Mouse (Mus musculus) liver, embryonic 16.5 days (tissue): Measurements from ENCODE around the gene Stat5b. TPM values are rescaled to one million over a fixed set of nuclear protein-coding genes. Genes with fewer than 3 reads are reported as not detected.

Source experiments
- ATAC-seq: fragments of 200-750 bp; cut with Nextera tagmentation; 2 replicates; pipeline ENCODE4 v1.8.0; 2017; ENCODE audit warnings: low read depth, mild to moderate bottlenecking, moderate number of reproducible peaks, moderate library complexity
- H3K27ac ChIP-seq: fragments of 300-500 bp; sonication (generic); 2 replicates; pipeline ENCODE4 v1.5.1; 2014; ENCODE audit warnings: mild to moderate bottlenecking, low read length
- H3K27me3 ChIP-seq: fragments of 300-500 bp; sonication (generic); 2 replicates; pipeline ENCODE4 v1.6.1; 2014; ENCODE audit warnings: low read depth, low read length, mixed read lengths; ENCODE audit not compliant: control insufficient read depth, insufficient read depth
- H3K36me3 ChIP-seq: fragments of 300-500 bp; sonication (generic); 2 replicates; pipeline ENCODE4 v1.6.1; 2014; ENCODE audit warnings: mild to moderate bottlenecking; ENCODE audit not compliant: control insufficient read depth, insufficient read depth
- H3K4me1 ChIP-seq: fragments of 300-500 bp; sonication (generic); 2 replicates; pipeline ENCODE4 v1.6.1; 2014; ENCODE audit warnings: low read depth, low read length, mixed read lengths; ENCODE audit not compliant: control insufficient read depth
- H3K4me2 ChIP-seq: fragments of 300-500 bp; sonication (generic); 2 replicates; pipeline ENCODE4 v1.6.1; 2014; ENCODE audit warnings: low read depth, low read length, mixed read lengths
- H3K4me3 ChIP-seq: fragments of 300-500 bp; sonication (generic); 2 replicates; pipeline ENCODE4 v1.5.1; 2014; ENCODE audit warnings: low read depth, mild to moderate bottlenecking, low read length
- H3K9ac ChIP-seq: fragments of 300-500 bp; sonication (generic); 2 replicates; pipeline ENCODE4 v1.6.1; 2014; ENCODE audit warnings: low read depth, low read length
- H3K9me3 ChIP-seq: fragments of 300-500 bp; sonication (generic); replicated peaks from 2 replicates; pipeline ENCODE4 v1.6.1; 2016; ENCODE audit warnings: low read length; ENCODE audit not compliant: control insufficient read depth
- WGBS: fragments of 180-500 bp; shearing (Covaris S2); extraction: QIAGEN DNeasy Blood & Tissue Kit; methylation state at CpG from one replicate; pipeline ENCODE4 v1.1.7; 2014; ENCODE audit not compliant: insufficient replicate concordance; 5-methylcytosine and 5-hydroxymethylcytosine counted together
- polyA plus RNA-seq: library from polyadenylated mRNA; unstranded; fragments of >200 nt; fragmentation: Nextera tagmentation; extraction: Ambion mirVana; gene quantifications from 2 replicates; pipeline ENCODE4 v1.2.1, GENCODE M21; 2015

Gene Stat5b
- polyA plus RNA-seq, 1 experiment from 2014 or later, result 22.6 TPM

GRCm38 (mm10) chr11:100819048-100819447 is 31.5 kb downstream of the Stat5b start:
- Histone ChIP-seq H3K27ac (peak overlapping the region; percentile 66), H3K4me1 (peaks cover 68% of the 10 kb centered on the region), H3K4me2 (peak overlapping the region; percentile 48; the same call in 1 of the 2 replicates), H3K27me3 (no peaks in the 10 kb centered on the region), H3K9me3 (no peaks in the 10 kb centered on the region), H3K9ac (no peak overlapping the region), H3K4me3 (no peak overlapping the region), H3K36me3 (no peaks in the 10 kb centered on the region)
- 39% methylated on average over 8 of the region's 8 CpGs for WGBS
- no peak for ATAC-seq

GRCm38 (mm10) chr11:100818359-100819012 is 32.0 kb downstream of the Stat5b start:
- no peaks in the 10 kb centered on the region for H3K27me3 ChIP-seq
- WGBS, result 32% methylated on average over 15 of the region's 15 CpGs
- H3K27ac ChIP-seq, result peak overlapping the region; percentile 66
- peaks cover 62% of the 10 kb centered on the region for H3K4me1 ChIP-seq
- H3K4me3 ChIP-seq, result peak overlapping the region; percentile 8; the same call in 1 of the 2 replicates
- ATAC-seq, result peak; percentile 43
- H3K9me3 ChIP-seq, result no peaks in the 10 kb centered on the region
- peak overlapping the region; percentile 36 for H3K9ac ChIP-seq
- H3K36me3 ChIP-seq, result no peaks in the 10 kb centered on the region
- peak overlapping the region; percentile 48 for H3K4me2 ChIP-seq

GRCm38 (mm10) chr11:100817311-100817710 is 33.2 kb downstream of the Stat5b start:
- no peak for ATAC-seq
- Histone ChIP-seq H3K27me3 (no peaks in the 10 kb centered on the region), H3K4me3 (no peak overlapping the region), H3K36me3 (no peaks in the 10 kb centered on the region), H3K9ac (no peak overlapping the region), H3K9me3 (no peaks in the 10 kb centered on the region), H3K4me2 (no peak overlapping the region), H3K27ac (peak overlapping the region; percentile 20; the same call in 1 of the 2 replicates), H3K4me1 (peaks cover 59% of the 10 kb centered on the region)
- 60% methylated on average over 9 of the region's 9 CpGs for WGBS

- peak overlapping the region; percentile 71 for H3K27ac ChIP-seq
- peak; percentile 49 for ATAC-seq
- peaks cover 59% of the 10 kb centered on the region for H3K4me1 ChIP-seq
- no peaks in the 10 kb centered on the region; the same call in 1 of the 2 replicates for H3K36me3 ChIP-seq
- H3K9me3 ChIP-seq, result no peaks in the 10 kb centered on the region
- no peaks in the 10 kb centered on the region for H3K27me3 ChIP-seq
- WGBS, result 51% methylated on average over 4 of the region's 4 CpGs
- no peak overlapping the region for H3K4me3 ChIP-seq
- no peak overlapping the region for H3K4me2 ChIP-seq
- H3K9ac ChIP-seq, result no peak overlapping the region
Measured at GRCm38 (mm10) chr11:100816801-100817200, 33.7 kb downstream of the Stat5b start.

- no peak overlapping the region for H3K4me3 ChIP-seq
- 46% methylated on average over 3 of the region's 3 CpGs for WGBS
- no peak overlapping the region for H3K9ac ChIP-seq
- no peak overlapping the region for H3K4me2 ChIP-seq
- peaks cover 57% of the 10 kb centered on the region for H3K4me1 ChIP-seq
- no peaks in the 10 kb centered on the region for H3K9me3 ChIP-seq
- peak; percentile 52 for ATAC-seq
- peak overlapping the region; percentile 71 for H3K27ac ChIP-seq
- no peaks in the 10 kb centered on the region; the same call in 1 of the 2 replicates for H3K36me3 ChIP-seq
- no peaks in the 10 kb centered on the region for H3K27me3 ChIP-seq
Measured at GRCm38 (mm10) chr11:100816342-100816741, 34.2 kb downstream of the Stat5b start.

- H3K27ac ChIP-seq, result peak overlapping the region; percentile 64
- peak overlapping the region; percentile 37 for H3K4me3 ChIP-seq
- peak overlapping the region; percentile 42; the same call in 1 of the 2 replicates for H3K9ac ChIP-seq
- H3K9me3 ChIP-seq, result no peaks in the 10 kb centered on the region
- peak; percentile 47 for ATAC-seq
- 3% methylated on average over 13 of the region's 13 CpGs for WGBS
- H3K27me3 ChIP-seq, result no peaks in the 10 kb centered on the region
- peaks cover 47% of the 10 kb centered on the region for H3K4me1 ChIP-seq
- no peaks in the 10 kb centered on the region; the same call in none of the 2 replicates for H3K36me3 ChIP-seq
- H3K4me2 ChIP-seq, result peak overlapping the region; percentile 58
Measured at GRCm38 (mm10) chr11:100814498-100814897, 36.0 kb downstream of the Stat5b start.

- Histone ChIP-seq H3K27me3 (no peaks in the 10 kb centered on the region), H3K9ac (no peak overlapping the region), H3K36me3 (peaks cover 3% of the 10 kb centered on the region), H3K4me2 (no peak overlapping the region), H3K9me3 (no peaks in the 10 kb centered on the region), H3K27ac (no peak overlapping the region), H3K4me3 (no peak overlapping the region), H3K4me1 (peaks cover 17% of the 10 kb centered on the region)
- ATAC-seq, result no peak
- 73% methylated on average over 2 of the region's 2 CpGs for WGBS
Measured at GRCm38 (mm10) chr11:100811132-100811531, 39.4 kb downstream of the Stat5b start.

GRCm38 (mm10) chr11:100810516-100810915 is 40.0 kb downstream of the Stat5b start:
- Histone ChIP-seq H3K4me3 (no peak overlapping the region), H3K4me1 (peaks cover 11% of the 10 kb centered on the region), H3K36me3 (peaks cover 3% of the 10 kb centered on the region), H3K4me2 (no peak overlapping the region), H3K9me3 (no peaks in the 10 kb centered on the region), H3K9ac (no peak overlapping the region), H3K27me3 (no peaks in the 10 kb centered on the region), H3K27ac (no peak overlapping the region)
- WGBS, result 76% methylated on average over 9 of the region's 9 CpGs
- no peak for ATAC-seq
